11 mouse cellular contexts compared by ENCODE assay signal in the genomic region with DNA sequence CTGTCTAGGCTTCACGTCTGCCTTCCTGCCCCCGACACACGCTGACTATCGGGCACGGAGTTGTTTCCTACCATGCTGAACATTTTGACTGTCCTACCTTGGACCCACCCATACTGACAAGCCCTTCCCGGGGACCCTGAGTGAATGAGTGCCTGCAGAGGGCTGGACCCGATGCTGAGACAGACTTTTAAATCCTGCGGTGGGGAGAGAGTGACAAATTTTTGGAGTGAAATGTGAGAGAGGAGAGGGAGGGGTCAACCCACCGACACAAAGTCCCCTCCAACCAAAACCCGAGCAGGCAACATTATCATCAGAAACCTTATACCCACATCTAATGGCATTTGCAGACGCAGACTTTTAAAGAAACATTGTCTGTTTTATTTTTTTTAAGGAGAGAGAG. TPM values are rescaled to one million over a fixed set of nuclear protein-coding genes. Genes with fewer than 3 reads are reported as not detected.
A peak's percentile ranks its signal among the peaks of the same experiment; 100 is the strongest.
DNase-seq lines count a peak whose midpoint lies in the region; ATAC-seq and TF ChIP-seq lines count a peak whose summit lies in the region.
"Had no signal": no experiment of that assay in that cellular context is flagged by ENCODE, and none has a peak within 500 bp of the region (broad histone marks: within the 10 kb centered on the region; RNA-seq: fewer than 3 reads in every experiment).

A gene (minus strand): TSS at position 171 of the 400 bp plus-strand sequence.

- TF ChIP-seq EP300 in ES-Bruce4 (IDR thresholded peaks at IDR 0.05; ENCODE audit: insufficient read depth, low read depth, low read length): no peak

- intact Hi-C loops in heart, postnatal 25 days (cut with DNase I): loop anchor here (5.0 kb wide), 1 partner anchor 62 kb away; no protein-coding TSS in a partner anchor

- H3K9ac ChIP-seq in ES-Bruce4 (ENCODE audit: low read depth, poor library complexity, severe bottlenecking): peak within 1 kb of the TSS; percentile 8; the same call in 1 of the 2 replicates
- no peak within 1 kb of the TSS for H3K9ac ChIP-seq in limb, embryonic 12.5 days (replicated peaks)
- H3K9ac ChIP-seq: hindbrain, embryonic 14.5 days had no signal

- H3K4me3 ChIP-seq in heart, embryonic 10.5 days: peak within 1 kb of the TSS; percentile 39
- no peak within 1 kb of the TSS for H3K4me3 ChIP-seq in ES-Bruce4 (ENCODE audit: low read depth, low read length)
- H3K4me3 ChIP-seq in limb, embryonic 12.5 days (replicated peaks): peak within 1 kb of the TSS; percentile 26
- H3K4me3 ChIP-seq: megakaryocyte, embryonic 14.5 days had no signal

- peaks cover 68% of the 10 kb centered on the region for H3K4me1 ChIP-seq in heart, embryonic 10.5 days
- H3K4me1 ChIP-seq in ES-Bruce4 (ENCODE audit: control insufficient read depth, insufficient read depth, low read length): peaks cover 20% of the 10 kb centered on the region
- peaks cover 79% of the 10 kb centered on the region for H3K4me1 ChIP-seq in limb, embryonic 12.5 days (replicated peaks)

- peaks cover 55% of the 10 kb centered on the region for H3K27me3 ChIP-seq in heart, embryonic 10.5 days (ENCODE audit: insufficient read depth, poor library complexity, severe bottlenecking)
- H3K27me3 ChIP-seq in ES-Bruce4 (ENCODE audit: control insufficient read depth, insufficient read depth, low read length, poor library complexity, severe bottlenecking): no peaks in the 10 kb centered on the region; the same call in 1 of the 2 replicates
- peaks cover 18% of the 10 kb centered on the region for H3K27me3 ChIP-seq in limb, embryonic 12.5 days

- peak within 1 kb of the TSS; percentile 56 for H3K4me2 ChIP-seq in limb, embryonic 12.5 days
- H3K4me2 ChIP-seq: hindbrain, embryonic 14.5 days had no signal

- H3K9me3 ChIP-seq in heart, embryonic 10.5 days: no peaks in the 10 kb centered on the region
- H3K9me3 ChIP-seq in ES-Bruce4 (replicated peaks; ENCODE audit: control insufficient read depth, insufficient read depth, low read length, poor library complexity, severe bottlenecking): no peaks in the 10 kb centered on the region
- H3K9me3 ChIP-seq in limb, embryonic 12.5 days: no peaks in the 10 kb centered on the region

- ATAC-seq in limb, embryonic 12.5 days (ENCODE audit: insufficient number of reproducible peaks, insufficient read depth, low FRiP score, low TSS enrichment, low read depth): peak; percentile 69

- no peaks in the 10 kb centered on the region for H3K36me3 ChIP-seq in heart, embryonic 10.5 days
- no peaks in the 10 kb centered on the region for H3K36me3 ChIP-seq in ES-Bruce4 (ENCODE audit: control insufficient read depth, insufficient read depth, low read length, poor library complexity, severe bottlenecking)
- no peaks in the 10 kb centered on the region for H3K36me3 ChIP-seq in limb, embryonic 12.5 days

- H3K27ac ChIP-seq in heart, embryonic 10.5 days: peak within 1 kb of the TSS; percentile 77
- H3K27ac ChIP-seq in ES-Bruce4 (ENCODE audit: insufficient read depth, low read length): no peak within 1 kb of the TSS
- peak within 1 kb of the TSS; percentile 82 for H3K27ac ChIP-seq in limb, embryonic 12.5 days
- H3K27ac ChIP-seq: hindbrain, embryonic 14.5 days had no signal

- DNase-seq in heart, embryonic 10.5 days (ENCODE audit: low spot score): no peak
- no peak for DNase-seq in heart, postnatal 25 days (ENCODE audit: low spot score)
- peak; percentile 81 for DNase-seq in forelimb bud, embryonic 11.5 days (ENCODE audit: low read depth, low spot score)
- no peak for DNase-seq in yolk sac, embryonic 10.5 days (ENCODE audit: low spot score)
- DNase-seq in right cerebral cortex, postnatal 4 days: no peak
- no peak for DNase-seq in frontal cortex, adult 2 months (ENCODE audit: extremely low spot score in 1 of 2, low spot score in 1 of 2)
- DNase-seq: thymus, adult 2 months had no signal

- TF ChIP-seq CTCF in ES-Bruce4 (IDR thresholded peaks at IDR 0.05; ENCODE audit: low read depth, low read length): no peak

- no peak for TF ChIP-seq POLR2A in ES-Bruce4 (IDR thresholded peaks at IDR 0.05; ENCODE audit: insufficient read depth, low read length)

- 14% methylated on average over 11 of the region's 11 CpGs for WGBS in heart, embryonic 10.5 days
- WGBS in limb, embryonic 12.5 days: 6% methylated on average over 11 of the region's 11 CpGs

RNA-seq across cellular contexts. Expression of the gene that starts here (rescaled TPM):
- 5.7 and 8.2 TPM in 2 replicates for polyA plus RNA-seq in heart, embryonic 10.5 days (2016; fragmentation: Nextera tagmentation; extraction: Ambion mirVana)
- total RNA-seq in heart, postnatal 25 days (2021): 1 to 10 TPM; 7.8 to 9.9 TPM
- polyA plus RNA-seq in ES-Bruce4 (2011; ENCODE audit: insufficient read depth, insufficient read length, low read depth, missing spikeins): 0.70 TPM in 1 of 2 replicates, not detected in the other
- 13.5 and 14.1 TPM in 2 replicates for polyA plus RNA-seq in limb, embryonic 12.5 days (2016; fragmentation: Nextera tagmentation; extraction: Ambion mirVana)
- polyA plus RNA-seq in frontal cortex, adult 2 months (2012; rRNA removed): 0.71 and 0.84 TPM in 2 replicates
